Mouse (Mus musculus): ENCODE data around the gene Map3k7. TPM values are rescaled to one million over a fixed set of nuclear protein-coding genes. Genes with fewer than 3 reads are reported as not detected.

Gene Map3k7
- total RNA-seq, 2 experiments from 2014 or later = 35.6 to 43.2 TPM

- H3K27ac ChIP-seq = no peak overlapping the region
- H3K4me3 ChIP-seq = no peak overlapping the region
- intact Hi-C loops (cut with DNase I) = no loop called here
- no peak for DNase-seq (ENCODE audit: extremely low spot score in 1 of 2, low spot score in 2 of 2)
- no peak for TF ChIP-seq CTCF (IDR thresholded peaks at IDR 0.05)
Measured at GRCm38 (mm10) chr4:32037267-32037666, 73.4 kb downstream of the Map3k7 start.

- intact Hi-C loops (cut with DNase I) = no loop called here
- peak; percentile 4 for TF ChIP-seq CTCF (IDR thresholded peaks at IDR 0.05)
- H3K4me3 ChIP-seq = no peak overlapping the region
- no peak overlapping the region for H3K27ac ChIP-seq
- DNase-seq (ENCODE audit: extremely low spot score in 1 of 2, low spot score in 2 of 2) = no peak
Measured at GRCm38 (mm10) chr4:32041741-32042452, 78.0 kb downstream of the Map3k7 start.

GRCm38 (mm10) chr4:32045234-32045633, 81.3 kb downstream of the Map3k7 start:
- H3K4me3 ChIP-seq = no peak overlapping the region
- H3K27ac ChIP-seq = no peak overlapping the region
- intact Hi-C loops (cut with DNase I) = no loop called here
- no peak for DNase-seq (ENCODE audit: extremely low spot score in 1 of 2, low spot score in 2 of 2)
- no peak for TF ChIP-seq CTCF (IDR thresholded peaks at IDR 0.05)

- Histone ChIP-seq H3K27ac (no peak overlapping the region), H3K4me3 (no peak overlapping the region)
- intact Hi-C loops (cut with DNase I) = loop anchor here (10.0 kb wide), 2 partner anchors 195 to 485 kb away; no protein-coding TSS in a partner anchor
- TF ChIP-seq CTCF (IDR thresholded peaks at IDR 0.05) = no peak
- no peak for DNase-seq (ENCODE audit: extremely low spot score in 1 of 2, low spot score in 2 of 2)
Measured at GRCm38 (mm10) chr4:32049824-32050223, 85.9 kb downstream of the Map3k7 start.

- TF ChIP-seq CTCF (IDR thresholded peaks at IDR 0.05) = no peak
- intact Hi-C loops (cut with DNase I) = loop anchor here (10.0 kb wide), 2 partner anchors 192 to 482 kb away; no protein-coding TSS in a partner anchor
- no peak overlapping the region for H3K27ac ChIP-seq
- DNase-seq (ENCODE audit: extremely low spot score in 1 of 2, low spot score in 2 of 2) = no peak
- H3K4me3 ChIP-seq = no peak overlapping the region
Measured at GRCm38 (mm10) chr4:32053171-32053570, 89.3 kb downstream of the Map3k7 start.

- peak; percentile 95 for TF ChIP-seq CTCF (IDR thresholded peaks at IDR 0.05)
- Histone ChIP-seq H3K27ac (peak overlapping the region; percentile 76), H3K4me3 (peak overlapping the region; percentile 55)
- peak; percentile 85 to 88 for DNase-seq (ENCODE audit: extremely low spot score in 1 of 2, low spot score in 2 of 2)
- intact Hi-C loops (cut with DNase I) = loop anchor here (1.0 to 10.0 kb wide), 4 partner anchors 189 to 517 kb away; no protein-coding TSS in a partner anchor
Measured at GRCm38 (mm10) chr4:32055151-32056052, 91.5 kb downstream of the Map3k7 start.

- Histone ChIP-seq H3K4me3 (no peak overlapping the region), H3K27ac (no peak overlapping the region)
- no peak for TF ChIP-seq CTCF (IDR thresholded peaks at IDR 0.05)
- no peak for DNase-seq (ENCODE audit: extremely low spot score in 1 of 2, low spot score in 2 of 2)
- intact Hi-C loops (cut with DNase I) = loop anchor here (5.0 to 10.0 kb wide), 3 partner anchors 188 to 478 kb away; no protein-coding TSS in a partner anchor
Measured at GRCm38 (mm10) chr4:32056441-32056840, 92.5 kb downstream of the Map3k7 start.

- intact Hi-C loops (cut with DNase I) = loop anchor here (5.0 to 10.0 kb wide), 3 partner anchors 188 to 478 kb away; no protein-coding TSS in a partner anchor
- Histone ChIP-seq H3K27ac (no peak overlapping the region), H3K4me3 (no peak overlapping the region)
- DNase-seq (ENCODE audit: extremely low spot score in 1 of 2, low spot score in 2 of 2) = no peak
- peak; percentile 78 for TF ChIP-seq CTCF (IDR thresholded peaks at IDR 0.05)
Measured at GRCm38 (mm10) chr4:32057102-32057501, 93.2 kb downstream of the Map3k7 start.

- Histone ChIP-seq H3K27ac (no peak overlapping the region), H3K4me3 (no peak overlapping the region)
- no peak for DNase-seq (ENCODE audit: extremely low spot score in 1 of 2, low spot score in 2 of 2)
- no peak for TF ChIP-seq CTCF (IDR thresholded peaks at IDR 0.05)
- intact Hi-C loops (cut with DNase I) = no loop called here
Measured at GRCm38 (mm10) chr4:32060686-32061085, 96.8 kb downstream of the Map3k7 start.

- H3K27ac ChIP-seq = no peak overlapping the region
- intact Hi-C loops (cut with DNase I) = no loop called here
- no peak for DNase-seq (ENCODE audit: extremely low spot score in 1 of 2, low spot score in 2 of 2)
- H3K4me3 ChIP-seq = no peak overlapping the region
- TF ChIP-seq CTCF (IDR thresholded peaks at IDR 0.05) = no peak
Measured at GRCm38 (mm10) chr4:32062381-32063059, 98.6 kb downstream of the Map3k7 start.

GRCm38 (mm10) chr4:32063291-32063690, 99.4 kb downstream of the Map3k7 start:
- Histone ChIP-seq H3K27ac (no peak overlapping the region), H3K4me3 (no peak overlapping the region)
- intact Hi-C loops (cut with DNase I) = no loop called here
- DNase-seq (ENCODE audit: extremely low spot score in 1 of 2, low spot score in 2 of 2) = no peak
- TF ChIP-seq CTCF (IDR thresholded peaks at IDR 0.05) = no peak

Data from left cerebral cortex, adult 2 months (tissue).